Mouse (Mus musculus) heart, adult 2 months (tissue): ENCODE measurements around the gene Parvb.
"Not testable (repeated sequence)": the region's sequence is repeated elsewhere in the genome, so short reads cannot be mapped to it uniquely, and the experiment has no call there.

Experiments
- CTCF ChIP-seq: fragments of 200-600 bp; IDR thresholded peaks from 2 replicates; pipeline ENCODE4 v1.8.1; 2022; ENCODE audit warnings: antibody characterized with exemption, mild to moderate bottlenecking, moderate library complexity
- EP300 ChIP-seq: fragments of 200-500 bp; IDR thresholded peaks from 2 replicates; pipeline ENCODE4 v1.6.1; 2011; ENCODE audit warnings: low read depth, low read length, control low read depth; ENCODE audit not compliant: insufficient read depth
- POLR2A ChIP-seq: fragments of 200-500 bp; IDR thresholded peaks from 2 replicates; pipeline ENCODE4 v1.6.1; 2011; ENCODE audit warnings: mild to moderate bottlenecking, low read depth, low read length, control low read depth; ENCODE audit not compliant: insufficient read depth

DNA sequence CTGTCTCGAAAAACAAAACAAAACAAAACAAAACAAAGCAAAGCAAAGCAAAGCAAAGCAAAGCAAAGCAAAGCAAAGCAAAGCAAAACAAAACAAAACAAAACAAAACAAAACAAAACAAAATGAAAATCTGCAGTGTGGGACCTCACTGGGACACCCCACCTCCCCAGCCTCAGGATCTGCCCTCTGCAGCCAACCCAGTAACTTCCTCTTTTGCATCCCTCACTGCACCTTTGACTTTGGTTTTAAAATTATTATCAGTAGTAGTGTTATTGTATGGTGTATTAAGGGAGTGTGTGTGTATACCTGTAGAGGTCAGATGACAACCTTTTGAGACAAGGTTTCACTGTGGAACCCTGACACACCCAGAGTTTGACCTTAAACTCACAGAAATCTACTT is 57.1 kb downstream of the Parvb start:
- TF ChIP-seq CTCF, POLR2A, EP300: not testable (repeated sequence)
